Mouse (Mus musculus) kidney, postnatal 10 days (tissue): Measurements from ENCODE around the gene Mrpl46.
A peak's percentile ranks its signal among the peaks of the same experiment; 100 is the strongest.

Source experiments
- DNase-seq: peaks from one replicate; pipeline ENCODE4 v3.0.0; 2021; ENCODE audit warnings: mixed read lengths

The Mrpl46 gene

DNA sequence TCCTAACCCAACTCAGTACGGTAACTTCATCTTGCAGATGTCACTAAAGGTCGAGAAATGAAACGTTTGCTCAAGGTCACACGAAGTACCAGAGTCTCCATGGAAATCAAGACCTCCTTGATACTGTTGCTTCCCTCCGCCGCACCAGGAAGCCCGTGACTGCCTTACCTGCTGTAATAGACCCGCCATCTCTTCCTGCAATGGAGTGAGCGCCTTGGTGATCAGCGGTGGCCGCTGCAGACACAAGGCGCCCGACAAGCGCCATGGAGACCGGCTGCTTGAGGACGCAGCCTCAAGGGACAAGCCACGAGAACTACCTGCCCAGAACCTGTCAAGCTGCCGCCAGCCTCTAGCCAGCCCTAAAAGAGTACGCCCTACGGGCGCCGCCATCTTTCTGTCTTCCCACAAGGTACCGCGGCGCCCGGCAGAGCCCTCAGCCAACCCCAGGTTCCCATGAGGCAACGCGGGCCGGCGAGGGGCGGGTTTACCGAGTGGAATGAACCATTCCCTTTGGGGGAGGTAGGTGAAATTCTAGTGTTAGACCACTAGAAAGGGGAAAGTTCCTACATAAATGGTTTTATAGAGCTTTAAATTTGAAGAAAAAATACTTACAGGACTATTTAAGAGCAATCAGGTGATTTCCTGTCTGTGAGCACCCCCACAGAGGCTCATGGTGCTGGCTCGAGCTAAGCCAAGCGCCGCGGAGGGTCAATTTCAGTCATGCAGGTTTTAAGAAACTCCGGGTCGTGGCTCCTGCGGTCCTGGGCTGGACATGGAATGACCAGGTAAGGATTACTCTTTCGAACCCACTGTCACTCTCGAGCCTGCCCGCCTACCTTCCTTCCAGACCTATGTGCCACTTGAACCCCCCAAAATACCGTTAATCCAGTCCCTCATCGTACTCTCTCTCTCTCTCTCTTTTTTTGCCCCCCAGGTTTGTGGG lies at the start of gene Mrpl46, which contains the start of gene Mrps11:
TSS of gene Mrpl46 (minus strand) at position 893 of the 943 bp plus-strand sequence.
TSS of gene Mrps11 (plus strand) at position 481 of the 943 bp plus-strand sequence.
- peak; percentile 93 for DNase-seq

DNA sequence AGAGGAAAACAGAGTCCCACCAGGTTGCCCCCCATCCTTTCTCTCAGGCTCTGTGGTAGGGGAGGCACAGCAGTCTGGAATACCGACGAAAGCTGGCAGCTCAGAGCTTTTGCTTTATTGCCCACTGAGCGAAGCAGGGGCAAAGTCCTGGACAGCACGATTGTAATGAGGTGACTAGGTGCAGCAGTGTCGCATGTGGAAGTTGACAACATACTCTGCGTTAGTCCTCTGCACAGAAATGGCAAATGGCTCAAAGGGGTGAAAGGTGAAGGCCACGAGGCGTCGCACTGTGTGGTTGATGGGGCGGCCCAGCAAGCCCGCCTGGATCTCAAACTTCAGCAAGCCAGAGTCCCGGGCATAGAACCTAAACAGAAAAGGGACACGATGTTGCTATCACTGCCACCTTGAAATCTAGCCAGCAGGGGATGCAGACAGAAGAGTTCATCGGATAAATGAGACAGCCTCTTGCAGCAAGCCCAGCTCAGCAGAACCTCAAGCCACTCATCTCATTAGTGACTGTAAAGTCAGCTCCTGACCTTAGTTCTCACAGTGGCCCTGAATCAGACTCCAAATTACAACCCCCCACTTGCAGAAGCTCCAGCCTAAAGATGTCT lies 44.5 kb upstream of the Mrpl46 start:
- no peak for DNase-seq

DNA sequence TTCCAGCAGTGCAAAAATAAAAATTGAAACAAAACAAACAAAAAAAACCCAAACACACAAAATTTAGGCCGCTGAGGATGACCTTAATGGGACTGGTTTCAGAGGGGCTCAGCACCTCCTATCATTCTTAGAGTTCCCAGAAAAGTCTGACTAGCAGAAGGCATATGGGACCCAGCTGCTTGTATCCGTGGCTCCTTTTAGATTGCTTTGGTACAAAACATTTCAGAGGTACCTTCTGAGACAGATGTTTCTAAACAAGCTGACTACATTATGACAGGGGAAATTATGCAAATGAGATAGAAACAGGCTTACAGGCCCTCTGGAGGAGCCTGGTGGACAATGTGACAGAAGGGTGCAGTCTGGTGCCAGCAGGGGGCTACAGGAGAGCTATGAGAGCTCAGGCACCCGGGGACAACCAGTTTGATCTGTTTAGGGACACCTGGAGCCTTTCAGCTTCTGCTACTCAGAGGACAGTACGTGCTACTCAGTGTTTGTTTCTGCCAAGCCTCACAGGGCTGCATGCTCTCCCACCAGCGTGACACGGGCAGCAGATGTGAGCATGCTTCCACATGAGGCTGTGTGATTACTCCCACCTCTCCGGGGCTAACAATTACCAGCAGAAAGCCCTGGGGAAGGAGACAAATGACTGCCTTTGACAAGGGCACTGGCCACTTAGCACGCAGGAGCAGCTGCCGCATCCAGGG lies 43.5 kb upstream of the Mrpl46 start:
- DNase-seq, result peak; percentile 45

DNA sequence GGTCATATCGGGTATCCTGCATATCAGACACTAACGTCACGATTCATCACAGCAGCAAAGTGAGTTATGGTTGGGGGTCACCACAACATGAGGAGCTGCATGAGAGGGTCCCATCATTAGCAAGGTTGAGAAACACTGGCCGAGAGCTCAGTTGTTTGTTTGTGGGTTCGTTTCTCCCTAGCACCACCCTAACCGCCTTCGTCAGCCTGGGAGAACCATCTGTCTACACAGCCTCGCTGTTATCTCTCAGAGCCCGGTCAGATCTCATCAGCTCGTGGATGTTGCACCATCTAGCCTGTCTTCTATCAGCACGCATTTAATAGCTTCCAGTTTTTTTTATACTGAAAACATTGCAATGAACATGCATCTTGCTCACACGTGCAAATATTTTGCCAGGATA lies 35.0 kb upstream of the Mrpl46 start:
- DNase-seq, result no peak

DNA sequence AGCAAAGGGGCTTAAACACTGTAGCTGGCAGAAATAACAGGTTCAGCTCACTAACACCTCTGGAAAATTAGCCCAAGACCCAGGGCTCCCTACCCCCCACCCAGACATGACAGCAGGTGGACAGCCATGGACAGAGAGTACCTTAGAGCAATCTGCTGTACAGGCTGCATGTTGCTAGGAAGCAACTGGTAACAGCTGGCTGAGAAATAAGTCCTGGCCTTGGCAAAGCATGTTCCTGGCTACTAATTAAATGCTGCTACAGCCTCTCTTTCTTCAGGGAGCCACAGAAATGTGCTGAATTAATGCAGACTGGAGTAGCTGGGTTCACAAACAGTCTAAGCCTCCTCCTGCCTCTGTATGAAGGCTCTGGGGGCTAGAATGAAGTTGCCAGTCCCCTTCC lies 31.4 kb upstream of the Mrpl46 start:
- DNase-seq, result peak; percentile 27

DNA sequence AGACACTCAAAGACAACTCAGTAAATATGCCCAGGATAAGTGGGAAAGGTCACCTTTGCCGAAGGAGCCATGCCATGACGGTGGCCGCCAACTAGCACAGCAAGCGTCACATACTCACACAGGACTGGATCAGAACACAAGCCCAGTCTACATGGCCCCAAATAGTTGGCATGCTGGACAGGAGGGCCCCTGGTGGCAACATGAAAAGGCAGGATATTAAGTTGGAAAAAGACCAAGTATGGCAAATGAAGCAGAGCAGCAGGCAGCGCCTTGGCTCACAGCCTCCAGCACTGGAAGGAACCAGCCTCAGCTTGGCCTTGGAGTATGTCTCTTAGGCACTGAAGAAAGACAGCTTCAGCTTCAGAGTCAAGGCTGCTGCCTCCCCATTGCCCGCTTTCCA lies 30.5 kb upstream of the Mrpl46 start:
- DNase-seq, result peak; percentile 37

DNA sequence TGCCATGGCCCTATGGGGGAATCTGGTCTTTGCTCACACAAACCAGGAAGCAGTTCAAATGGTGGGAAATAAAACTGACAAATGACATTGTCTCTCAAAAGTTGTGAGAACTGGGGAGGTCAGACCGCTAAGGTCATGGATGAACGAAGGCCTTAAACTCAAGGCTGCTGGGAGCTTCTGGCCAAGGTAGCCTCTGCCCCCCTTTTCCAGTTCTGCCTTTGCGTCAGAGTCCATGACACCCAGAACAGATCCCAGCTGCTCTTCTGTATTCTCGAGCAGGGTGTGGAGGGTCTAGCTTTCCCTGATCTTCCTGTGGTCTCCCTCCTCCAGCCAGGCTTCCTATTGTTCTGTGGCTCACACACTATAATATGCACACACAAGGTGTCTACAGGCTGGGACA lies 23.9 kb upstream of the Mrpl46 start:
- peak; percentile 56 for DNase-seq

DNA sequence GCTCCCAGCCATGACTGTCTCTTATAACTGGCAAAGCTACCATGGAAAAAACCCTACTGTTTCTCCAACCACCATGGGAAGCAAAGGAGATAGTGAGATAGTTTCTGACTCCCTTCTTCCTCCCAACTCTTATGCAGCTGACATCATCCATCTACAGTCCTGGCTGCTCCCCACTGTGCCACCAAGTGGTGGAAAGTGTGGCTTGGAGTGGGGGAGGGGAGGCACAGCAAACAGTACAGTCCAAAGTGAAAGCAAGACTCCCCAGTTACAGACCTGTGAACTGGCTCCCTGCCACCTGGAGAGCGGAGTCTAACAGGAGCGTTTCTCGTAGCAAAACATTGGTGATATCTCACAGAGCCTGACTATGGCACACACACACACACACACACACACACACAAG lies 20.5 kb upstream of the Mrpl46 start:
- DNase-seq, result peak; percentile 57

DNA sequence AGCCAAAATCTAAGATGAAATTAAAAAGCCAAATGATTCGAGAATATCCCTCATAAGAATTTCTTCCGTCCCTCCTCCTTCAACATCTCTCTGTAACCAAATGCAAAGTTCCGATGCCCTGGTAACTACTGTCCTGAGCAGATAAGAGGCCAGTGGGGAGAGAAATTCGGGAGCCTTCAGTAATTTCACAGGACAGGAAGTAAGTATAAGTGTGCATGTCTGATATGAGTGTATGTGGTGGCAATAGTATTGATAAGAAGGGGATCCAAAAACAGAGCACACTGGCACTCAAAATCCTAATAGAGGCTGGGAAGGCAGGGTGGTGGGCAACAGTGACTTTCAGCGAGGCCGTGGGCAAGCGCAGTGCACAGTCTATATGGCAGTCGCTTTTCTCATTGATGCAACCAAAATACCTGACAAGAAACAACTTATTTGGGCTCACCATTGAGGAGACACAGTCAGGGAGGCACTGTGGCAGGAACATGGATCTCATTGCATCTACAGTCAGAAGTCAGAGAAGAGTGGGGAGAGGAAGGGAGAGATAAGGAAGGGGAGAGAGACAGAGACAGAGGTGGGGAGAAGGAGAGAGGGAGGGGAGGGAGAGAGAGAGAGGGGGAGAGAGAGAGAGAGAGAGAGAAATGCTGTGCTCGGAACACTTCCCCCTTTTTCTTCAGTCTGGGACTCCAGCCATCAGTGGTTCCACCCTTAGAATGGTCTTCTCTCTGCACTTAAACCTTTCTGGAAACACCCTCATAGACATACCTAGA lies 16.6 kb upstream of the Mrpl46 start:
- DNase-seq, result no peak

DNA sequence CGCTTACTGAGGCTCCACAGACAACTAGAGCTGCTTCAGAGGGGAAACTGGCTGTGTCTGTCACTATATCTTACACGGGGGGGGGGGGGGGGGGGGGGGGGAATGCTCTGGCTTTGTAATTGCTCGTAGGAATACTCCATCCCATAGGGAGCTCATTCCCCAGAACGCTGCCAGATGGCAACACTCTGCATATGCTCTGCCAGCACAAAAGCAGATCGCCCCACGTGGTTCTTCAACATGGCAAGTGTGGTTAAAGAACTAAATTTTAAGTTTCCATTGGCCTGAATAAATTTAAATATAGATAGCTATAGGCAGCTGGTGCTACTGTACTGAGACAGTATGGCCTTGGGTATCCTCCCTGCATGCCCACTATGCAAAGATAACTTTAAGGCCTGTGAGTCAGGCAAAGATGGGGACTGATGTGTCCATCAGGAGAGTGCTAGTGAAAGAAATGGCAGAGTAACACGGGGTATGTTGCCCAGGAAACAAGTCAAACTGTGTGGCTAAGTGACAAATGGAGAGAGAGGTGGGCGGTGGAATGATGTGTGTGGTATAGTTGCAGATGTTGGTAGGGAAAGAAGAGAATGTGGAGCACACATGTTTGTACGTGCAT lies 14.6 kb upstream of the Mrpl46 start:
- DNase-seq, result no peak

DNA sequence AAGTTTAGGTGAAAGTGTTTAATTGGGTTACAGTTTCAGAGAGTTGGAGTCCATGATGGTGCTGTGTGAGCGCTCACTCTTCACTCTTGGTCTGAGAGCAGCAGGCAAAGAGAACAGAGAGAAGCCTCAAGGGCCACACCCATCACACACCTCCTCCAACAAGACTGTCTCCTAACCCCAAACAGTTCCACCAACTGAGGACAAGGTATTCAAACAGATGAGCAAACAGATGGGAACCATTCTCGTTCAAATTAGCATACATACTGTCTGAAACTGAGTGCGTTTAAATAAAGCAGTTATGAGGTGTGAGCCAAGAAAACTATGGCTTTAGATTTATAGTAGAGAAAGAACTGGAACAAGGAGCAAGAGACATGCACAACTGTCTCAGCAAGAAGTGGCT lies 13.3 kb upstream of the Mrpl46 start:
- no peak for DNase-seq

DNA sequence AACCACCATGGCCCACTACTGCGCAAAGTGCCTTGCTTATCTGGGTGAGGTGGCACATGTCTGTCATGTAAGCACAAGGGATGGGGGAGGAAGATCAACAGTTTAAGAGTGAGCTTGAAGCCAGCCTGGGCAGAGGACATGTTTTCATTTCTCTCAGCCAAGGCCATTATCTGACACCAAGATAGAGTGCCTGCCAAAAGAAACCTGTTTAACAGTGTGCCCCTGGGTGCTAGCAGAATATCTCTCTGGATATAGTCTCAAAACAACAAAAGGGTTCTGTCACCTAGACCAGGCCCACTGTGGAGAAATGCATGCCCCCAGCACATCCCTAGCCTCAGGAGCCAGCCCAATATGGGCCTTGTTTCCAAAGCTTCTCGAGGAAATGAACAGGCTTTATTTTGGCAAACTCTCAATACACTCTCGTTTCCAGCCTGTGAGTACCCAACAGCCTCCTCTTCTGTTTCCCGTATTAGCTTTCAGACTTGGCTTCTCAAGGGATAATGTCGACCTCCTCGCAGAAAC lies 11.3 kb upstream of the Mrpl46 start:
- DNase-seq, result no peak

DNA sequence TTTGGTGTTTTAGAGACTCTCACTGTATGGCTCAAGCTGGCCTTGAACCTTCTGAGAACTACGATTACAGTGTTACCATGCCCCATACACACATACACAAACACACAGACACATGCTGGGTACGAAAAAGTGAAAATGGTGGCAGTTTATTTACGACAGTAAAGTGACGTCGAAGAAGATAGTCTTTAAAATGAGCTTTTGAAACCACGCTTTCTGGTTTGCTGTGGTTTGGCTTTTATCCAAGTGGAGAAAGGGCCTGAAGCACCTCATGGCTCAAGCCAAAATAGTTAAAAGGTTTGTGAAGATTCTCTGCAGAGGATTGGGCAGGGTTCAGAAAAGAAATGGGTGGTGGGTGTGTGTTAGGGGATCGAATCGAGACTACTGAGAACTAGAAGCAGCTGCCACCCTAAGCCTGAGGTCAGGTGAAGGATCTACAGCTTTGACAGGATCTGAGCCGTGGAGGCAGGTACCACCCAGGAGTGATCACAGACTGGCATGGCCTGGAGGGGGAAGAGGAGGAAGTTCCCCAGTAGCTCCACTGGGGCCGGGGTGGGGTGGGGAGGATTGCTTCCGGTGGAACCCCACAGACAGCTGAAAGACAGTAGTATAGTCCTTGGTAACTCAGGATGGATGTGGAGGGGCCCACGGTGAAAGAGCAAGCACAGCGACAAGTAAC lies 10.7 kb upstream of the Mrpl46 start:
- no peak for DNase-seq

DNA sequence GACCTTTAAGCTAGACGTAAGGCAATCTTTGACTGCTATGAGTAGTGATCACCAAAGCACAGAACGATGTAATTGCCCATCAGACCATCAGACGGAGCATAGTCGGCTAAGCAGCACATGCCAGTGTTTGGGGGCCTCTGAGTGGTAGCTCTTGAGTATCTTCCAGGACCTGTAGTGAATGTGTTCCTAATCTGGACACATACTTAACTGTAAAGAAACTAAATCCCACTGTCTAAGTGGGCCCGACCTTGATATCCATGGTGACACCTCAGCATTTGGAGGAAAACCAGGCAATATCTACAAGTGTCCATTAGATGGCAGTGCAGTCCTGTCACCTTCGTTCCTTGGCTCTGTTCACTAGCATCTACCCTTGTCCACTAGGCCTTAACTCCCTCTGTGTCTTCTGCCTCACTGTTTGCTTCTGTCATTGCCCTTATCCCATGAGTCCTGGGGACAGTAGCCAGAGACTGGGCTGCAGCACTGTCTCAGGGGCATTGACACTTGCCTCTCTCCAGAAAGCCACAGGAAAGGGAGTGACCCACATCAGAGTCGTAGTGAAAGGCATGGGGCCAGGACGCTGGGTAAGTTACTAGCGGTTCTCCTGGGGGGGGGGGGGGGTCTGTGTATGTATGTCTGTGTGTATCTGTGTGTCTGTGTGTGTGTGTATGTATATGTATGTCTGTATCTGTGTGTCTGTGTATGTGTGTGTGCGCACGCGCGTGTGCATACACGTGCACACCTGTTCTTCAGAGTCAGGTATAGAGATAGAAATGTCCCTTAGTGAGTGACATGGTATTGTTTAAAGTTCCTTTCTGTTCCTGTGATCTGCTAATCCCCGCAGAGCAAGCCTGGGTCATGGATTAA lies 8.3 kb upstream of the Mrpl46 start:
- peak; percentile 70 for DNase-seq

DNA sequence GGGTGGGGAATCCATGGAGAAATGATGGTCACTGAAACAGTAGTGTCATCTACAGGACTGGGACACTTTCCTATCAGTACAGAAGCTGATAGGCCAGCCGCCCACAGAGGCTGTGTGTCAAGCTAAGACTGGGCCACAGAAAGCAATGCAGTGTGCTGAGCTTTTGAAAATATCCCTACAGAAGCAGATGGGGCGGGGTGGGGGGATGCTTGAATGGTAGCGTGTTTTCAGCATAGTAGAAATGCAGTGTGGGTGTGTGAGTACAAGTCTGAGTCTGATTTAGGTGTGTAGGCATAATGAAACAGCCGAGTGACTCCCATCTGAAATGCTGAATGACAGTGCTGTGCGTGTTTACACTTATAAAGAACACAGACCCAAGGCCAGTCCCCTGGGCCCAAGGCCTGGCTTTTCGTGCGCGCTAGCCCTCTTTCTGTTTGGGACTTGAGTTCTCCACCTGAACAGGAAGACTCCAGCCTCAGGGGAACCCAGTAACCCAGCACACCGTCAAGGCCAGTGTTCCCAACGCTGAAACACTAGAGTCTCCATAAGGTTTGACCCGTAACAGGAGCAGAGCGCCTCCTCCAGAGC lies 4.6 kb upstream of the Mrpl46 start:
- DNase-seq, result no peak

DNA sequence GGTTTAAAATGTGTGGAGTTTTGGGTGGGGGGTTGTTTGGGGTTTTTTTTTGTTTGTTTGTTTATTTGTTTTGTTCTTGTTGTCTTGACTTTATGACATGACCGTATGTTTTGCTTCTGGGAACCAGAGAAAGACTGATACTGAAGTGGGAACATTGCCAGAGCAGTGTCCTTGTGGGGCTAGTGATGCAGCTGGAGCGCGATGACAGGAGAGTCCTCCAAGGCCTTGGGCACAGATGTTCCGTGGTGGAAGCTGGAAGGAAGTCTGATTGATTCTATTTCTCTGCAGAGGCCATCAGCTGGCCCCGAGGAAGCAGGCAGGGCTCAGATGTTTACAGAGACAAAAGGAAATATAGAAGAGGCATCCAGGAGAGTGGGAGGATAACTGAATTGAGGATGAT lies 2.6 kb upstream of the Mrpl46 start:
- DNase-seq, result no peak

DNA sequence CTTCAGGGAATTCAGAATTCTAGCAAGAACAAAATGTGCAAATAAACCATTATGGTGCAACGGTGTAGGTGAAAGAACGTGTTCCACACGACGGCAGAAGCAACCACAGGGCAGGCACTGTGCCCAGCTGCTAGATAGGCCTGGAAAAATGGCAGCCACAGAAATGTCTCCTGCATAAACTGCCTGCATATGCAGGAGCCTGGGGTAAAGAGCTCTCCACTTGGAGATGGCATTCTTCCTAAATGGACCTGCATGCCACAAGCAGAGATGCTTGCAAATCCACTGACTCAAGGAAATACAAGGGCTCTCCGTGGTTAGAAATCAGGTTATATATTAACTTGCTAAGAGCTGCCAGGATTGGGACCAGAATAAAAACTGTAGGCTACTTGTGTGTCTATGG lies 4.6 kb downstream of the Mrpl46 start:
- no peak for DNase-seq

DNA sequence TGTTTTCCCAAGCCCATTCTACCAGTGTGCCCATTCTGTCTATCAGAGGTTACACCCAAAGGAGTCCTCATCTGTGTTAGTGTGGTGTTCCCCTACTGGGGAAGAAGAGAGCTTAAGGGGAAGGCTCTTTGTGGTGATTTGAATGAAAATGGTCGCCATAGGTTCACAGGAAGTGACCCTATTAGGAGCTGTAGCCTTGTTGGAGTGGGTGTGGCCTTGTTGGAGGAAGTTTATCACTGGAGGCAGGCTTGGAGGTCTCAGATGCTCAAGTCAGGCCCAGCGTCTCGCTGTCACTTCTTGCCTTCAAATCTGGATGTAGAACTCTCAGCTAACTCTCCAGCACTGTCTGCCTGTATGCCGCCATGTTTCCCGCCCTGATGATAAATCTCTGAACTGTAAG lies 12.4 kb downstream of the Mrpl46 start:
- DNase-seq, result no peak

DNA sequence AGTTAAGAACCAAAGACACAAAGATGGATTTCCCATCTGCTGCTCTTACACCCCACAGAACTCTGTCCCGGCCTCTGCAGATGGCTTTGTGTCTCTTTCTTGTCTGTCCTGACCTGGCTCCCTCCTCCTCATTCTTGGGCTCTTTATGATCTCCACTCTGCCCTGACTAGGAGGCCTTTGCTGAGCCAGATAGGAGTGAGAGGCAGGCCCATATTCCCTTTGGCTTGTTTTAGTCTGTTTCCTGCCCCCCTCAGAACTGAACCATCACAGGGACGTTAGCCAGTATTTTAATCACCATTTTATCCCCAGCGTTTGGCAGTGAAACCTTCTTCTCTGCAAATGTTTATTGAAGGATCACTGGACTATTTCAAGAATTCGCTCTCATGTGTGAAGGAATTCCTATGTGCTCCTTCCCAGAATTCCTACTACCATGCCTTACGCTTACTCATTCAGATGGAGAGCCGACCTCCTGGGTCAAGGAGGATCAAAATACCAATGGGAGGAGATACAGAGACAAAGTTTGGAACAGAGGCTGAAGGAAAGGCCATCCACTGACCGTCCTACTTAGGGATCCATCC lies 14.2 kb downstream of the Mrpl46 start:
- DNase-seq, result no peak
